Mouse (Mus musculus) lung, adult 2 months (tissue): ENCODE data around the gene Slc4a8.

Experiments
- CTCF ChIP-seq: fragments of 200-500 bp; IDR thresholded peaks from 2 replicates; pipeline ENCODE4 v1.5.1; 2011; ENCODE audit warnings: mild to moderate bottlenecking, low read length, control low read depth; ENCODE audit not compliant: insufficient read depth
- POLR2A ChIP-seq: fragments of 200-500 bp; IDR thresholded peaks from 2 replicates; pipeline ENCODE4 v1.6.1; 2011; ENCODE audit warnings: low read depth, mild to moderate bottlenecking, control low read depth, low read length, borderline replicate concordance; ENCODE audit errors: extremely low read depth

DNA sequence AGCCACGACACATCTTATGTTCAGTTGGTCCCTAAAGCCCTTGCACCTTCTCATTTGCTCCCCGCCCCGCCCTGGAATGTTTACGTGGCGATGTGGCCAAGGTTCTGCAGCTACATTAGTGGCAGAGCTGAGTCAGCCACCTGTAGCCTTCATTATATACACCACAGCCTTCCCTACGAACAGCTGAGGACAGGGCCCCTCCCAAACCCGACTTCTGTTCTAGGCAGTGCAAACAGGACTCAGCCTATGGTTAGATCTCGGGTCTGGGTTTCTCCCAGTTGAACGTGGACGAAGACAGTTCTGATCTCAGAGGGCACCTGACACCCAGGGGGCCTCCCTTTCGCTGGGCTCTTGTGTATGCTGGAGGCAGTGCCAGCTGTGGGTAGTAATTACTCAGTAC lies 33.7 kb upstream of the Slc4a8 start:
- TF ChIP-seq CTCF (no peak), POLR2A (no peak)
